Mouse (Mus musculus): ENCODE results near the gene Hecw2.

Gene Hecw2

DNA sequence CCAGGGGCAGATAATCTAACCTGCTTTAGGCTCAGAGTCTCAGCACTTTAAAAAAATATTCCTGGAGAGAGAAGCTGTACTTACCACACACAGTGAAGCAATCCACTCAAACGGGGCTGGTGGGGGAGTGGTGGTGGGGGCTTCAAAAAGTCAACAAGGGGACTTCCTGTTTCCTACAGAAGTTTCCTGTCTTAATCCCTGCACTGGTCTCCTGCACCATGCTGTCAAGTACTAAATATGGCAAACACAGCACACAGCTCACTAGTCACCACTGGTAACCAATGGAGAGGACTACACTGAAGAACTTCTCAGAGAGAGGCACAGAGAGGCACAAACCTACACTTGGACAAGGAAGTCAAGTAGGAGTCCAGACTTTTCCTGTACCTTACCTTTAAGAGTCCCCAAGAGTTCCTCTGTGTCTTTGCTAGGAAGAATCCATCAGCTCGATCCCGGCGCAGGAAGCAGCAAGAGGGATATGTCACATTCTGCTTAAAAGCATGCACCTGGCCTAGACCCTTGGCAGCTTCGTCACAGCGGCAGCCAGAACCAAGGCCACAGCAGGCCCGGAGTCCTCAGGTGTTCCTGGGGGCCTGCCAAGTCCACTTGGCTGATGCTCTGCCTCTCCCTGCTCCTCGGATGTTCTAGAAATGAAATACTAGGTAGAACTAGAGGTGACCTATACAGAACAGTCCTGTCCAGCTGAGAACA lies 217.0 kb downstream of the Hecw2 start:
- peak; percentile 4 for DNase-seq

GRCm38 (mm10) chr1:53976721-53977120 lies 218.2 kb downstream of the Hecw2 start:
- no peak for DNase-seq

DNA sequence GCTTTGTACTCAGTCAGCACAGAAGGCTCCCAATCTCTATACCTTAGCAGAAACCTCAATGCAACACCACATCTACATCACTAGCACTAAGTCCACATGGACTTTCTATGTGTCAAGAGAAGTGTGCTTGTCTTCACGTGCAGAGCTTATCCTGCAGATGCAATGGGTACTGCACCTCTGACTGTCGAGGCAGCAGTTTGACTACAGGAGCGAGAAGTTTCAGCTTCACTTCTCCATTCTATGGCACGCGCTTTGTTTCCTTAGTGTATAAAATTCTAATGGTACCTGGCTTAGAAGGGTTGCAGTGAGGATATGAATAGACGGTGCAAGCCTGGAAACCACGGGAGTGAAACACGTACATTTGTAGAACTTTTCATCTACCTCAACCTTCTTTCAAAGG lies 218.9 kb downstream of the Hecw2 start:
- DNase-seq = no peak

DNA sequence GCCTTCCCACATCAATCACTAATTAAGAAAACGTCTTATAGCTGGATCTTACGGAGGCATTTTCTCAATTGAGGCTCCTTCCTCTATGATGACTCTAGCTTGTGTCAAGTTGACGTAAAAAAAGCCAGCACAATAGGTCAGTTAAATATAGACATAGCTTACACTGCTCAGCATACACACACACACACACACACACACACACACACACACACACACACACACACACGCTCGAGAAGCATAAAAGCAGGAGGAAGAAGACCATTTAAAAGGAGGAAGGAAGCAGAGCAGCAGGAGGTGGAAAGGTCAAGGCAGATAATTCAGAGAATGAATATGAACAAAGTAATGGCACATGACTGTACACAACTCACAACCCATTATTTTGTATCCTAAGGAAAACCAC lies 220.0 kb downstream of the Hecw2 start:
- DNase-seq = peak; percentile 15

DNA sequence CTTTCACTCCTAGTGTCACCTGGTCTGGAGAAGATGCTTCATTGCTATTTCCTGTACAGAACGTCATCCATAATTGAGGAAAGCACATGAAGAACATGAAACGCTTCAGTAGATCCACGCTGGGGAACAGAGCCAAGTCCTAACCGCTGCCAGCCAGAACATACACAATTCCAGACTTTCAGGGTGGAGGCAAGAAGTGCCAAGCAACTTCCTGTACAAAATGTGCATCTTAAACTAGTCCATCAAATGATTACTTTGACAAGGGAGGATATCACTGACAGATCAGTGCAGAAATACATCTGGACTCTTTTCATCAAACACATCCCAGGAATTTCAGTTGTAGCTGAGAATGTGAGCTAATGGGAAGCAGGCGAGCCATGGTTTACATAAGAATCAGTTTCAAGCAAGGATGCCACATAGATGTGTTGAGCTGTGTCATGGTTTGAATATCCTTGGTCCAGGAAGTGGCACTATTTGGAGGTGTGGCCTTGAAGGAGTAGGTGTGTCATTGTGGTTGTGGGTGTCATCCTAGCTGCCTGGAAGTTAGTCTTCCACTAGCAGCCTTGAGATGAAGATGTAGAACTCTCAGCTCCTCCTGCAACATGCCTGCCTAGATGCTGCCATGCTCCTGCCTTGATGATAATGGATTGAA lies 224.5 kb downstream of the Hecw2 start:
- no peak for DNase-seq

DNA sequence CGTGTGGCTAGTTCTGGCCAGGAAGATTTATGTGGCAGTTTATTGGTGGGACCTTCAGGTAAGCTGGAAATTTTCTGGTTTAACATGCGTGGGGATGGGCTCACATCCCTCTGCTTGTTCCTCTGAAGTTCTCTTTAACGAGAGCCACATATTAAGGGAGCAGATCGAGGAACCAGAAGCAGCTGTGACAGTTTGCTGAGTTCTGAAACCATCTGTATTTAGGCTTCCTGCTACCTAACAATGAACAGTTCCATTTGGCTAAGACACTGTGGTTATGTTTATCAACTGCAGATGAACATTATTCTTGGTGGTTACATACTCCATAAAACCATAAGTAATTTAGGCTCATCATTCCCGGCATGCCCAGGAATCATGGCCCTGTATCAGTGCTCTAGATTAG lies 242.6 kb downstream of the Hecw2 start:
- DNase-seq = no peak

GRCm38 (mm10) chr1:53945815-53946214 lies 249.2 kb downstream of the Hecw2 start:
- no peak for DNase-seq

- DNase-seq = no peak
These were observed 252.5 kb downstream of the Hecw2 start for GRCm38 (mm10) chr1:53942468-53942867.

DNA sequence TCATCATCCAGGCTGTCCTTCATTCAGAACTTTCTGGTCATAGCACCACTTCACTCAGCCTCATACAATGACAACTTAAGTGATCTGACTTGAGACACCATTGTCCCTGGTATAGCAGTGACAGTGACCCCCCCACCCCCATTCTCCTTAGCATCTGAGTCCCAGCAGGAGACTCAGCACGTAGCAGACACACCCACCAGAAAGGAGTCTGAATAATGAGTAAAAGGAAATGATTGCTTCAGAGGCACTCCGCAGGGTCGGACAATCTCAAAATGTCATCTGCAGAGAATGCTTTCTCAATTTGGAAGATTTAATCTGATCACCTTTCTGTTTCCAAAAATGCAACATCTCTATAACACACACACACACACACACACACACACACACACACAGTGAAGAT lies 253.4 kb downstream of the Hecw2 start:
- no peak for DNase-seq

DNA sequence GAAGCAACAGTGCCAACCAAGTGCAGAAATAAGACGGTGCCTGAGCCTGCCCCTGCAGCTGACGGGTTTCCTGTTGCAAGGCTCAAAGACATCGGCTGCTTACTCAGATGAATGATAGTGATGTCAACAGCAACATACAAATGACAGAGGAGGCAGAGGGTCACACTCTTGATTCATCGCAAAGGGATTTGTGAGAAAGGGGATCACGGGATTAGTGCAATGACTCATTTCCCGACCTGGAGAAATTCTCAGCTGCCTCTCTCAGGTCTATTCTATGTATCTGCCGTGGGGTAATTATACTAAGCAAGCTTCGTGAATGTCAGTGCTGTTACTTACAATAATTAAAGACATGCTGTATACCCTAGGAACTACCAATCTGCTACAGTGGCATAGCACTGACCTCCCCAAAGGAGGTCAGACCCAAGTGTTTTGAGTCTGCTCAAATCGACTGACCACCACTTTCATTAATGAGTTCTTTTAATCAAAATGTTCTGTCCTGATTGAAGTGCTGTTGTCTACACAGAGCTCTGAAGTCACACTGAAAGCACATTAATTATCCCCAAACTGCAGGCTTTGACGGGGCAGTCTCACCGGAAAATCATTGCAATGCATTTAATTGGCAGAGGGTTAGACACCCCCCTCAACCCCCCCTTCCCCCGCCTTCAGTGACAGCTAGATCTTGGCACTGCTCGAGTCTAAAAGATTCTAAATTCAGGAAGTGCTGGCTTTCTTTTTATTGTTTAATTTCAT lies 254.5 kb downstream of the Hecw2 start:
- peak; percentile 14 for DNase-seq

- DNase-seq = no peak
These were observed 255.7 kb downstream of the Hecw2 start for GRCm38 (mm10) chr1:53939291-53939690.

DNA sequence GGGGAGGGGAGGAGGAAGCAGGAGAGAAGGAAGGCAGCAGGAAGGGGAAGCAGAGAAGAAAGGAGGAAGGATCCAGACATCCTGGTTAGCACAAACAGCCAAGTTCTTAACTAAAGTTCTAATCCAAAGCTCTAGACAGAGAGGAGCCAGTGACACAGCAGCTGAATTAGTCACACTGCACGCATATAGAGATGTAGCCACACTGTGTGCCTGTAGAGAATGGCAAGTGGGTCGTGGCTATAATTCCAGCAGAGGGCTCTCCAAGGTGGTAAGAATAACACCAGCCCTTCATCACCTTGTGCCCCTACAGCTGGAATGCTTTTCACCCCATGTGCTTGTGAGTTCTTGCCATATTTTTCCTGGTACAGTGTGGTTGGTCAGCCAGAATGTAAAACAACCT lies 261.7 kb downstream of the Hecw2 start:
- DNase-seq = no peak

DNA sequence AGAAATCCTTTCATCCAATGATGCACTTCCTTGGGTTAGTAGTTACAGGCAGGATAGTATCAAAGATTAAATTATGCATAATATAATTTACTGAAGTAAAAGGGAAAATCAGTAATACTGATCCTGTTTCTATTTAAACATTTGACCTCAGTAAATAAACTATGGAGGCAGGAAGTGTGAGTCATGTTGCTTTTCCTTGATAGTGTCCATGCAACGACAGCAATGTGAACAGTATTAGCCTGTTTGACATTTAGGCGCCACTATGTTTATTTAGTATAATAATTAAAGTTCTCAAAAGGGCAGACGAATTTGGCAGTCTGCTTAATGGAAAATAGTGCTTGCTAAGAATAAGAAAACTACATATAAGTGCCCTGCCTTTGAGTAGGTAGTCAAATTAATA lies 263.7 kb downstream of the Hecw2 start:
- peak; percentile 11 for DNase-seq

DNA sequence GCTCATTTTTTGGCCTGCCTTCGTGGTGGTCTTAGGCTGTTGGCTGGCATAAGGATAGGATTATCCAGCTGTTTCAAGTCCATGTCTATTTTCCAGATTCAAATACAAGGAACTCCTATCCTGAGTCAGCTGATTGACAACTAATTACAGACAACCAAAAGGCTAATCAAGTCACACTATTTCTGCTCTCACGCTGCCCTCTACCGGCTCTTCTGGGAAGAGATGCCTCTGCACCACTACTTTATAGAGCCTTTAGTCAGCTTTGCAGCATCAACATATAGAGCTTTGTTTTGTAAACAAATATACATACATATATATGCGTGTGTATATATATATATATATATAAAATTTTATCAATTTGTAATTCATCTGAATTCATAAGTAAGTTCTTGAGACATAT lies 267.4 kb downstream of the Hecw2 start:
- DNase-seq = peak; percentile 33

- DNase-seq = no peak
These were observed 269.6 kb downstream of the Hecw2 start for GRCm38 (mm10) chr1:53925149-53925901.

DNA sequence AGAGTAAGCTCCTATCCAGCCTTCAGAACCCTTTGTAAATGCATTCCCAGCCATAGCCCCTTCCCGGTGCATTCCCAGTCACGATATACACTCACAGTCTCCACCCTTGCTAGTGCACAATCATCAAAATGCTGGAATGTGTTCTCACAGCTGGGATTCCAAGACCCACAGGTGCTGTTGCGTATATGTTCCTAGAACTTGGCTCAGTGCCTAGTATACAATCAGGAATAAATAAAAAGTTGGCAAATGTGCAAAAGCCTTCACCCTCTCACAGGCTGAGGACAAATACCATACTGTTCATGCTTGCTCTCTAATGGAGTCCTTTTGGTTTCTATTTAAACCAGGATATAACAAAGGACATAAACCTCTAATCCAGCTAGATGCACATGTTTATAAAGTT lies 283.1 kb downstream of the Hecw2 start:
- no peak for DNase-seq

DNA sequence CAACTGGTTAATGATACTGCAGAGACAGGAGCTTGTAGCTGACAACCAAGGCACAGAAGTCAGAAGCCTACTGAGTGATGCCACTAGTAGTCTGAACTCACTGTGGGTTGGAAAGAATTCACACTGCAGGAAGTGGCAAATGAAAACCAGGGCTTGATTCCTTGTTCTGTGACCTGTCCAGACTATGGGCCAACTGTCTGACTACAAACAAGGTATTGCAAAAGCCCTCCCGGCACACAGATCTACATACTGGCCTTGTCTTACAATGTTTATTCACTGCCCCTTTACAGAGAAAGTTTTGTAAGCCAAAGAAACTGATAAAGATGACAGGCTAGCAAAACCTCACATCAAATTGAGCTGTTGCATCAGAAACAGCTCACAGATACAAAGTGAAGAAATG lies 284.7 kb downstream of the Hecw2 start:
- no peak for DNase-seq

GRCm38 (mm10) chr1:53909118-53909517 lies 285.9 kb downstream of the Hecw2 start:
- DNase-seq = peak; percentile 49

DNA sequence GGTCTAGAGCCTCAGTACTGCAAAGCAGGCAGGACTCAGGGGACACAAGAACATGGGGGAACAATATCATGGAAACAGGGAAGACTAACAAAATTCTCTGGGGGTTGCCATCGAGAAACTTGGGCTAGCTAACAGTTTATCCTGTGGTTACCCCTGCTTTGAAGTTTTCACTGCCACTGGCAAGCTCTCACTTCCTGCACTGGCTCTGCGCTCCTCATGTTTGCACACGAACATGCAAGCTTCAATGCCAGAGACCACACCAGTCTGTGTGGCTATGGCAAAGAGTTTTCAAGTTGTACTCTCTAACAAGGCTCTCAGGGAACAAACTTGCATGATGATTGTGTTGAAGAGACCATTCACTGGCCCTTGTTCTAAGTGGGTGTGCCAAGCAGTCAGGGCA lies 288.8 kb downstream of the Hecw2 start:
- no peak for DNase-seq

- DNase-seq = no peak
These were observed 294.6 kb downstream of the Hecw2 start for GRCm38 (mm10) chr1:53900416-53900815.

- DNase-seq = no peak
These were observed 300.7 kb downstream of the Hecw2 start for GRCm38 (mm10) chr1:53894299-53894698.

GRCm38 (mm10) chr1:53890380-53890779 lies 304.6 kb downstream of the Hecw2 start:
- DNase-seq = peak; percentile 22

DNA sequence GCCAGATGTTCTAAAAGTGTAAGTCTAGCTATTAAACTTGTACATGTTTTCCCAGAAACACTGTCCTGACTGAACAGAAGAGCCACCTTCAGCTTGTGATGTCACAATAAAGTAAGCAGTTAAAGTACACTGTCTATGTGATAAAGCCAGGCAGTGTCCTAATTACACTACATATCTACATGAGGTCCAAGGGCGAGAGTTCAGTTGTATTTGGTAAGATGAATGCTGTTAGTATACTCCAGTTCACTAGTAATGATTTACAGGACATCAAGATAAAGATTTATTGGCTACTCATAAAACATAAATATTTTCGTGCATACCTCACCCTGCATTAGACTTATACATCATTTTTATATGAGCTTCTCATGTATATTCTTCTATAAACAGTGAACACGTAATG lies 305.2 kb downstream of the Hecw2 start:
- no peak for DNase-seq

Measured in kidney, adult 9 months (tissue).